Mouse (Mus musculus) stomach, embryonic 14.5 days (tissue): ENCODE results near the gene Dcaf6. TPM values are rescaled to one million over a fixed set of nuclear protein-coding genes. Genes with fewer than 3 reads are reported as not detected.

ENCODE experiments used
- ATAC-seq: fragments of 200-750 bp; cut with Nextera tagmentation; 2 replicates; pipeline ENCODE4 v1.8.0; 2017; ENCODE audit warnings: low read depth, moderate TSS enrichment; ENCODE audit not compliant: insufficient number of reproducible peaks, insufficient read depth, low FRiP score
- H3K27ac ChIP-seq: fragments of 300-500 bp; sonication (generic); 2 replicates; pipeline ENCODE4 v1.5.1; 2014; ENCODE audit warnings: mild to moderate bottlenecking, low read length, moderate library complexity, mixed read lengths
- H3K27me3 ChIP-seq: fragments of 300-500 bp; sonication (generic); 2 replicates; pipeline ENCODE4 v1.6.1; 2014; ENCODE audit warnings: low read length, control low read depth, mixed read lengths; ENCODE audit not compliant: control insufficient read depth, insufficient read depth
- H3K36me3 ChIP-seq: fragments of 300-500 bp; sonication (generic); 2 replicates; pipeline ENCODE4 v1.6.1; 2014; ENCODE audit warnings: mild to moderate bottlenecking, control low read depth, low read length, moderate library complexity, mixed read lengths; ENCODE audit not compliant: control insufficient read depth, insufficient read depth
- H3K4me1 ChIP-seq: fragments of 300-500 bp; sonication (generic); 2 replicates; pipeline ENCODE4 v1.6.1; 2014; ENCODE audit warnings: low read length, control low read depth, mixed read lengths; ENCODE audit not compliant: control insufficient read depth, insufficient read depth
- H3K4me2 ChIP-seq: fragments of 300-500 bp; sonication (generic); replicated peaks from 2 replicates; pipeline ENCODE4 v1.6.1; 2014; ENCODE audit warnings: low read depth, low read length, control low read depth
- H3K4me3 ChIP-seq: fragments of 300-500 bp; sonication (generic); 2 replicates; pipeline ENCODE4 v1.5.1; 2014; ENCODE audit warnings: low read depth, low read length, control low read depth
- H3K9ac ChIP-seq: fragments of 300-500 bp; sonication (generic); replicated peaks from 2 replicates; pipeline ENCODE4 v1.6.1; 2014; ENCODE audit warnings: low read depth, mild to moderate bottlenecking, control low read depth, low read length, moderate library complexity, mixed read lengths
- H3K9me3 ChIP-seq: fragments of 300-500 bp; sonication (generic); 2 replicates; pipeline ENCODE4 v1.6.1; 2016; ENCODE audit warnings: low read depth, low read length, control low read depth; ENCODE audit not compliant: control insufficient read depth
- WGBS: fragments of 180-500 bp; shearing (Covaris S2); extraction: QIAGEN DNeasy Blood & Tissue Kit; methylation state at CpG from one replicate; pipeline ENCODE4 v1.1.7; 2014; 5-methylcytosine and 5-hydroxymethylcytosine counted together
- polyA plus RNA-seq: library from polyadenylated mRNA; unstranded; fragments of >200 nt; fragmentation: Nextera tagmentation; extraction: Ambion mirVana; gene quantifications from 2 replicates; pipeline ENCODE4 v1.2.1, GENCODE M21; 2014

Gene Dcaf6
- polyA plus RNA-seq, 1 experiment from 2014 or later: 26.1 TPM

- Histone ChIP-seq H3K9me3 (no peaks in the 10 kb centered on the region), H3K27me3 (no peaks in the 10 kb centered on the region), H3K4me3 (no peak overlapping the region), H3K4me2 (no peak overlapping the region), H3K9ac (no peak overlapping the region), H3K4me1 (no peaks in the 10 kb centered on the region), H3K36me3 (peaks cover 5% of the 10 kb centered on the region; the same call in 1 of the 2 replicates), H3K27ac (no peak overlapping the region)
- 52% methylated on average over 5 of the region's 5 CpGs for WGBS
- ATAC-seq: 0 out of 2 replicates have a peak, but pooled peaks have one; percentile 44
Measured at GRCm38 (mm10) chr1:165327831-165328230, 132.4 kb downstream of the Dcaf6 start.

DNA sequence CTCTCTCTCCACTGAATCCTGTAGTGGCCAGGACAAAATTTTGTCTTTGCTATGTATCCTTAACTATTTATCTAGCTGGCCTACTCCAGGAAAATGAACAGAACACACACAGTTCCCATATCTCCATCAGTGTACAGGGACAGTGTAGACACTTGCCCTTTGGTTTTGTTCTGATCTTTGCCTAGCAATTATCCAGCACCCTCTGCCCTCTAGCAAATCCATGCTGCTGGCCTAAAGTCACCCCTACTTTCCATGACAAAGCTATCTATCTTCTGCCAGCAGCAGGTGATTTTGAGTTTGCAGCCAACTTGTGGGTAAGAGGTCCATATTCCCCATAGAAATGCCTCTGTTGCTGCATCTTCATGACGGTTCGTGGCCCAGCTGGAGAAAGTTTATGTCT, 132.9 kb downstream of the Dcaf6 start:
- Histone ChIP-seq H3K4me1 (no peaks in the 10 kb centered on the region), H3K27ac (no peak overlapping the region), H3K4me3 (no peak overlapping the region), H3K9me3 (no peaks in the 10 kb centered on the region), H3K27me3 (no peaks in the 10 kb centered on the region), H3K4me2 (no peak overlapping the region), H3K36me3 (peaks cover 5% of the 10 kb centered on the region; the same call in 1 of the 2 replicates), H3K9ac (no peak overlapping the region)
- ATAC-seq: no peak
- 56% methylated on average over 2 of the region's 2 CpGs for WGBS

DNA sequence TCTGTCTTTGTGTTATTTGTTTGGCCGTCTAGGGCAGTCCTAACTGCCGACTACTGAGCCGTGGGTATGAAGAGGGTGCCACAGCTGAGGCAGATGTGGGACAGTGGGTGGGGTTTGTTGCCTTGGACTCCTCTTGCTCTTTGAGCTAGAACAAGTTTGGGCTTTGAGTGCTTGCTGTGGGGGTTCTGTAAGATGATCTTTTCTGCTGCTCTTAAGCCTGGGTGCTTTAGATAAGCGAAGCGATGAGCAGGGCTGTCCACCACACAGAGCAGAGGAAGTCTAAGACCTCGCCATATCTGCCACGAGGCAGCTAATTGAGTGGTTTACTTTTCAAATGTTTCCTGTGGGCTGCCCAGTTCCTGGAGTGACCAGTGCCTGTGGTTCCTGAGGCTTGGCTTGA, 137.3 kb downstream of the Dcaf6 start:
- 65% methylated on average over 7 of the region's 7 CpGs for WGBS
- Histone ChIP-seq H3K4me1 (no peaks in the 10 kb centered on the region), H3K9ac (no peak overlapping the region), H3K36me3 (peaks cover 15% of the 10 kb centered on the region), H3K4me3 (no peak overlapping the region), H3K9me3 (no peaks in the 10 kb centered on the region), H3K27me3 (no peaks in the 10 kb centered on the region), H3K4me2 (no peak overlapping the region), H3K27ac (no peak overlapping the region)
- no peak for ATAC-seq

GRCm38 (mm10) chr1:165321891-165322290, 138.4 kb downstream of the Dcaf6 start:
- H3K4me1 ChIP-seq: no peaks in the 10 kb centered on the region
- H3K4me3 ChIP-seq: no peak overlapping the region
- H3K9ac ChIP-seq: no peak overlapping the region
- ATAC-seq: 0 out of 2 replicates have a peak, but pooled peaks have one; percentile 5
- H3K36me3 ChIP-seq: peaks cover 17% of the 10 kb centered on the region
- no peaks in the 10 kb centered on the region for H3K27me3 ChIP-seq
- H3K4me2 ChIP-seq: no peak overlapping the region
- H3K9me3 ChIP-seq: no peaks in the 10 kb centered on the region
- H3K27ac ChIP-seq: peak overlapping the region; percentile 45; the same call in 1 of the 2 replicates
- 80% methylated on average over 7 of the region's 7 CpGs for WGBS

GRCm38 (mm10) chr1:165321393-165321861, 138.8 kb downstream of the Dcaf6 start:
- Histone ChIP-seq H3K27ac (peak overlapping the region; percentile 45; the same call in 1 of the 2 replicates), H3K9ac (no peak overlapping the region), H3K27me3 (no peaks in the 10 kb centered on the region), H3K36me3 (peaks cover 17% of the 10 kb centered on the region), H3K4me3 (no peak overlapping the region), H3K9me3 (no peaks in the 10 kb centered on the region), H3K4me1 (no peaks in the 10 kb centered on the region), H3K4me2 (no peak overlapping the region)
- ATAC-seq: peak; percentile 38; the same call in 1 of the 2 replicates
- WGBS: 67% methylated on average over 13 of the region's 13 CpGs

GRCm38 (mm10) chr1:165320141-165320934, 139.9 kb downstream of the Dcaf6 start:
- Histone ChIP-seq H3K9me3 (no peaks in the 10 kb centered on the region), H3K4me1 (no peaks in the 10 kb centered on the region), H3K4me3 (no peak overlapping the region), H3K4me2 (no peak overlapping the region), H3K9ac (no peak overlapping the region; the same call in 1 of the 2 replicates), H3K27me3 (no peaks in the 10 kb centered on the region), H3K36me3 (peaks cover 17% of the 10 kb centered on the region), H3K27ac (peak overlapping the region; percentile 45; the same call in 1 of the 2 replicates)
- ATAC-seq: peak; percentile 47; the same call in 1 of the 2 replicates
- WGBS: 29% methylated on average over 10 of the region's 10 CpGs

DNA sequence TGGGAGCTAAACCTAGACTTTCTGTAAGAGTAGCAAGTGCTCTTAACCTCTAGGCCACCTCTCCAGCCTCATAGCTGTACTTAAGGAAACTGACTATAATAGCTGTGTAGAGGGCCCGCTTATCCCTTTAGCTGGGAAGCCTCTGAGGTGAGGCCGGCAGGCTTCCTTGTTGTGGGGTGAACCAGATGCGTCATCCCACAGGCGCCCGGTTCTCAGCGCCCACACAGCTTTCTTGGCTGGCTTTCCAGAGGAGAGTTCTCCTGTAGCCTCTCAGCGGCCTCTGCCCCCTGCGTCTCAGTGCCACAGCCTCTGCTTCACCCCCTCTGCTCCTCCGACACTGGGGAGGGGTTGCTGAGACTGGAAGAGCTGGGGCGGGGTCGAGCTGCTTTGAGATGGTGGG, 143.9 kb downstream of the Dcaf6 start:
- Histone ChIP-seq H3K4me2 (no peak overlapping the region), H3K4me1 (no peaks in the 10 kb centered on the region), H3K9me3 (no peaks in the 10 kb centered on the region), H3K36me3 (peaks cover 6% of the 10 kb centered on the region; the same call in 1 of the 2 replicates), H3K4me3 (no peak overlapping the region), H3K27me3 (no peaks in the 10 kb centered on the region), H3K27ac (no peak overlapping the region), H3K9ac (no peak overlapping the region)
- ATAC-seq: no peak
- 56% methylated on average over 11 of the region's 11 CpGs for WGBS

DNA sequence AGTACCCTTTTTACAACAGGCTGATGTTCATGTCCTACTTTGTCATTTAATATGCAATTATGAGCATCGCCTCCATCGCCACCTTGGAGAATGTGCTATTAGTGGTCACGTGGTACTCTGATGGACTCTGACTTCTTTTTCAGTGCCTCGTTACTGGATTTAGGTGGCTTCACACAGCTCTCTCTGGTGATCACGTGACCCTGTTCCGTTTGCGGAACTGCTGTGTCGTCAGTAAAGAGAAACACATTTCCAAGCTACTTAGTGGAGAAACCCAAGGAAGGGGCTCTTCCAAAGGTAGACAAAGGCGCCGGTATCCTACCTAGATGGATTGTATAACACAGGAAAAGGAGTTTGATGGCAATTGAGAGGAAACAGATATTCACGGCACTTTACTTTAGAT, 152.1 kb downstream of the Dcaf6 start:
- Histone ChIP-seq H3K4me1 (no peaks in the 10 kb centered on the region), H3K4me3 (no peak overlapping the region), H3K9me3 (no peaks in the 10 kb centered on the region), H3K27ac (no peak overlapping the region), H3K4me2 (no peak overlapping the region), H3K36me3 (peaks cover 12% of the 10 kb centered on the region), H3K9ac (no peak overlapping the region), H3K27me3 (no peaks in the 10 kb centered on the region)
- ATAC-seq: no peak
- 80% methylated on average over 11 of the region's 11 CpGs for WGBS
